Mouse (Mus musculus) left cerebral cortex, postnatal 4 days (tissue): ENCODE data around the gene Mcemp1. TPM values are rescaled to one million over a fixed set of nuclear protein-coding genes. Genes with fewer than 3 reads are reported as not detected.
A peak's percentile ranks its signal among the peaks of the same experiment; 100 is the strongest.

ENCODE experiments used
- DNase-seq: peaks from one replicate; pipeline ENCODE4 v3.0.0-alpha.2; 2022
- intact Hi-C: fragments of 180-260 bp; cut with DNase I; formaldehyde crosslinking; loops from one replicate; pipeline ENCODE4 v1.15.1; 2025
- total RNA-seq, 2 experiments: library from RNA; stranded (reverse); gene quantifications; 2 replicates each; pipeline ENCODE4 v1.2.3; 2021

Gene Mcemp1
- total RNA-seq = under 1 TPM; 0.38 to 0.42 TPM

DNA sequence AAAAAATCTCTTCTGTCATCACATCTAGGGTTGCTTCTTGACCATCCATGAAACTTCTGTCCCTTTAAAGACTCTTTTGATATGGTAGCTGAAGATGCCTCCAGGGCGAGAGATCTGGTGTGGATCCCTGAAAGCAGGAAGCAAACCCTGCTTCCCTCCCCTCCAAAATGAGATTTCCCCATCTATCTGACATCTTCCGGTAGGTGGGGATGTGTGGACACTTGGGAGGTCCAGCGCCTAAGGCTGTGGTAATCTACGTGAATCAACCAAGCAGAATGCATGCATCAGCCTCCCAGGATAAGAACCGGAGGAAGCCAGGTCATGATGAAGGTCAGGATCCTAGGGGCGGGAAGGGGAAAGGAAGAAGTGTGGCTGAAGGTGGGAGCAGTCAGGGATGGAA is at the start of gene Mcemp1:
TSS of gene Mcemp1 (plus strand) at position 248 of the 400 bp plus-strand sequence.
- intact Hi-C loops = no loop called here

DNA sequence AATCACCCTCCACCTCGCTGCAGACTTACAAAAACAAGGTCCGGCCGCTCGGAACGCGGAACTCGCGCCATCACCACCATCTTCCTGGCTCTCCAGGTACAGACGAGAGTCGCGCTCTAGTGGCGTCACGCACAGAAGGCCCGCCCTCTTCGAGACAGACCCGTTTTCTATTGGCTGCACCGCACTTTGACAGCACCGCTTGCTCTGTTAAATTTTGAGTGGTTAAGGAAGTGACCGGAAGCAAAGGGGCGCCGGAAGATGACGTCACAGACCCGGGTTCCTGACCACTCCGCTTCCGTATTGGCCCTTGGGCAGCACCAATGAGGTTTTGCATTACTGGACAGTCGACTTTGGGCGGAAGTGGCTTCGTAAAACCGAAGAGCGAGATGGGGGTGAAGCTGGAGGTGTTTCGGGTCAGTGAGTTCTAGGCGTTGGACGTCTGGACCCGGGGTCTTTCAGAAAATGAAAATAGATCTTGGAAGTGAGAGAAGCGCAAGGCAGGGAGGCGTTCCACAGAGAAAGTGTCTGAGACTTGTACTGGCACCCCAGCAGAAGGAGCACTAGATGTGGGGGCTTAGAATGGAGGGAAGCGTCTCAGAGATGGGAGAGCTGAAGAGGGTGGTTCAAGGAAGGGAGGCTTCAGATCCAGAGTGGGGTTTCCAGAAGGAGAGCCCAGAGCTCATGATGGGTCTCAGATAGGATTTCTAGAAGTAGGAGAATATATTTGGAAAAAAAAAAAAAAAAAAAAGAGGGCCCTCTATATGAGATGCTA is 44.2 kb upstream of the Mcemp1 start, which contains the start of the genes Xab2 and Pet100:
TSS of gene Xab2 (minus strand) at position 118 of the 772 bp plus-strand sequence.
TSS of gene Pet100 (plus strand) at position 350 of the 772 bp plus-strand sequence.
- intact Hi-C loops = no loop called here
- DNase-seq = peak; percentile 98

More for the DNA sequence above, at the start of gene Mcemp1:
- no peak for DNase-seq

DNA sequence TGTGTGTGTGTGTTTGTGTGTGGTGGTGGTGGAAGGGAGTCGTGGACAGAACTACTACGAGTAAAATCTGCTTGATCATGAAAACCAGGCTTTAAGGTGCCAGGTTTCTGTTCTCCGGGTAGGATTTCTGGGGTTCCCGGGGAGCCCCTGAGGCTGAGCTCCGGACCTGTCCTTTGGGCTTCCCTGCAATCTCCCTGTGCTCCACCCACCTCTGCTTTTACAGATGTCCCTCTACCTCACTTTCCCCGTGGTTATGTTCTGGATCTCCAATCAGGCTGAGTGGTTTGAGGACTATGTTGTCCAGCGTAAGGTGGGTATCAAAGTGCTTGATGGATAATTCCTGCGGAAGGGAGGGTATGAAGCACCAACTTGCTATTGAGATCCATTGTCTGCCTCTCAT is 43.4 kb upstream of the Mcemp1 start:
- intact Hi-C loops = no loop called here
- DNase-seq = no peak

DNA sequence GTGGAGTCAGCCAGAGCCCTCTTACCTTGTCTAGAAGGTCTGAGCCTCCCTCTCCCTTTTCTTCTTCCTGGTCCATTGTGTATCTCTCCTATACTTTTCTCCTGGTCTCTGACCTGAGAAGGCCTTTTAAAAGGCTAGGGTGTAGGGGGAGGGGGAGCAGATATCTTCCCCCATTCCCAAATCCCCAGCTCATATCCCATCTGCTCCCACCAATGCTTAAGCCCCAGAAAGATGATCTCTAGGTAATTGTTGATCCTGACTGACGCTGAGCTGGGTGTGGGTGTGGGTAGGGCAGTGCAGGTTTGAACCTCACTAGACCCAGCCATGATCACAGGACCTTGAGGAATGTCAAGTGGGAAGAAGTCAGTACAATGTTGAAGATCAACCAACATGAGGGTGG is 40.1 kb upstream of the Mcemp1 start, which contains the start of gene Pcp2:
TSS of gene Pcp2 (minus strand) at position 101 of the 400 bp plus-strand sequence.
- intact Hi-C loops = loop anchor here (5.0 kb wide), 1 partner anchor 52 kb away; the partner anchor contains the start of gene Trappc5

GRCm38 (mm10) chr8:3626971-3627370 is 38.6 kb upstream of the Mcemp1 start:
- intact Hi-C loops = loop anchor here (5.0 kb wide), 1 partner anchor 50 kb away; the partner anchor contains the start of gene Trappc5
- no peak for DNase-seq

More for the DNA sequence above, 40.1 kb upstream of the Mcemp1 start, which contains the start of gene Pcp2:
- no peak for DNase-seq

DNA sequence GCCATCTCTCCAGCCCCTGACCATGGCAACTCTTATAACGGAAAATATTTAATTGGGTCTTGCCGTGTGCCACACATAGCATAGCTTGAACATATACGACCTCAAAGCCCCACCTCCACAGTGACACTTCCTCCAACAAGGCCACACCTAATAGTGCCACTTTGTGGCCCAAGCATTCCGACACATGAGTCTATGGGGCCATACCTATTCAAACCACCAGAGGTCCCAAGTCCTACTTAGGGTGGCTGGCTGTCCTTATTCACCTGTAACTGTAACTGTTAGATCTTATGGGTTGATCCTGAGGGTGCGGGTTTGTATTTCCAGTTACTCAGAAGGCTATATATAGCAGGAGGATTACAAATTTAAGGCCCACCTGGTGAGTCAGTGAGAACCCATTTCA is 37.5 kb upstream of the Mcemp1 start:
- intact Hi-C loops = loop anchor here (5.0 kb wide), 1 partner anchor 49 kb away; the partner anchor contains the start of gene Trappc5
- no peak for DNase-seq

DNA sequence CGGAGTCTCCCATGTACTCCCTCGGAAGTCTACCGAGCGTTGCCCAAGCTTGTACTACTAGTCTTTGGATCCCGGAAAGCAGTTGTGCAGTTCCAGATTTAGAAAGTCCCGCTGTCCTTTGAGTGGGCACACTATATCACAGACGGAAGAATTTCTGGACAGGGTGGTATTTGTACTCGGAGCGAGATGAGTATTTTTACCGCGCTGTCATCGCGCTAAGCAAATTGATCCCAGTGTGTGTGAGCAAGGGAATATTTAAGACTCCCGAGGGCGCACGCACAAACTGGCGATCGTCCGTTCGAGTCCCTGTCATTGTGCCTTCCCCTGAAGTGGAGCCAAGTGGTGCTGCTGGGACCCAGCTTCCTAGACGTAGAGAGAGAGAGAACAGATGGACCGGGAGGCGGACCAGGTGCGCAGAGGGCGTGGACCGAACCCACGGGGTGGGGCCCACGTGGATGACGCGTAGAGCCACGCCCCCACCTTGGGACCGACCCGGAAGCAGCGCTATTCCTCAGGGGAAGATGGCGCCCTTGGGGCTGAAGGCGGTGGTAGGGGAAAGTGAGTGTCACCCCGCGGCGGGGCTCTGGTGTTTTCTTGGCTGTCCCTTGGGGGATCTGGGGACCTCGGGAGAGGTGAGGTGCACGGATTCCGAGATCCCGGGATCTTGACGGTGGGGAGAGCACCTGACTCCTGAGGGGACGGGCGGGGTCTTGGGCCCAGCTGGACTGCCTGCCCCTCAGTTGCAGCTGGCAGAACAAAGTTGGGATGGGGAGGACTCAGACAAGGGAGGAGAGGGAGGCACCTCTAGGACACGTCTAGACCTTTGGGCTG is 34.7 kb upstream of the Mcemp1 start, which contains the start of gene Stxbp2:
TSS of gene Stxbp2 (plus strand) at position 309 of the 831 bp plus-strand sequence.
- peak; percentile 30 for DNase-seq
- intact Hi-C loops = no loop called here

DNA sequence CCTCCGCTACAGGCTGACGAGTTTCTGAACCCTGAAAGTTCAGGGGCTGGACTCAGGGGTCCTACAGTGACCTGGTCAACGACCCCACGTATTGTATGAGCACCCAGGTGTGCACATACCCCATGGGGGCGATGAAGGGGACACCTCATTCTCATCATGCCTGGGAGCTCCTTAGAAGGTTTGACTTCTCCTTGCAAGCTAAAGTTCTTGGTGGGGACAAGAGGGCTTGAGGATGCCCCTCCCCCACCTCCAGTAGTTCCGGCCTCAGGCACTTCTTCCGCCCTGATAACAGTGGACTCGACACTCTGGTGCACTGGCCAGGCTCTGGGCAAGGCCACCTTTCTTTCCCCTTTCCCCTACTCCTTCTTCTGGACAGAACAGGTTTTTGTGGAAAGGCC is 34.1 kb upstream of the Mcemp1 start:
- intact Hi-C loops = no loop called here
- no peak for DNase-seq

DNA sequence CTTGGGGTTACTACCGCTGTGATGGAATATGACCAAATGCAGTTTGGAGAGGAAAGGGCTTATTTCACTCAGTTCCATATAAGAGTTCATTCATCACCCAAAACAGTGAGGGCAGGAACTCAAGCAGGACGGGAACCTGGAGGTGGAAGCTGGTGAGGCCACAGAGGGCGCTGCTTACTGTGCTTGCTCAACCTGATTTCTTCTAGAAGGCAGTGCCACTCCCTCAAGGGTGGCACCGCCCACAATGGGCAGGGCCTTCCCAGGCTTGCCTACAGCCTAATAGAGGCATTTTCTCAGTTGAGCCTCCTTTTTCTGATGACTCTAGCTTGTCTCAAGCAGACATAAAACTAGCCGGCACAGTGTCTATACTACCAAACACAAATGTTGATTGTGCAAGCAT is 19.8 kb upstream of the Mcemp1 start:
- intact Hi-C loops = no loop called here
- DNase-seq = peak; percentile 20

DNA sequence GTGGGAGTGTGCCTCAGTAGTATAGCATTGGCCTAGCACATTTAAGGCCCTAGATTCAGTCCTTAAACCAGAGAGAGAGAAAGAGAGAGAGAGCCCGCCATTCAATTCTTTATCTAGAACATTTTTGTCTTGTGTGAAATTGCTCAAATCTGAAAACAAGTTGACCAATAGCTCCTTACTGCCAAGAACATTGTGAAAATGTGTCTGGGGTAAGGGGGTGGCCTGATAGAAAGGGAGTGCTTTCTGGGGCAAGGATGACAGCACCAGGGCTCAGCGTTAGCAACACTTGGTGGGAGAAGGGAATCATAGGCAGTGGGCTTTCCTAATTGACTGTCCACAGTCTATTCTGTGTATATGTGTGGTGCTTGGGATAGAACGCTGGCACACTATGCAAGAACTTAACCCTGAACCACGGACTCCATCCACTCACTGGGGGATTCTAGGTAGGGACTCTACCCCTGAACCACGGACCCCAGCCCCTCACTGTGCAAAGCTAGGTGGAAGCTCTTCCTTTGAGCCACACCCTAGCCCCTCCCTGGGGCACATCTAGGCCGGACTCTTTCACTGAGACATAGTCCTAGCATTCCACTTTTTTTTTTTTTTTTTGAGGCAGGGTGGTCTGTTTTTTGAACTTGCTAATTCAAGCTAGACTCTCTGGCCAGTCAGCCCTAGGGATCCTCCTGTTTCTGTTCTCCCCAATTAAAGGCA is 18.6 kb upstream of the Mcemp1 start:
- intact Hi-C loops = no loop called here
- DNase-seq = no peak

- intact Hi-C loops = no loop called here
- DNase-seq = no peak
Observed at GRCm38 (mm10) chr8:3647561-3647960, 18.0 kb upstream of the Mcemp1 start.

GRCm38 (mm10) chr8:3648268-3648667 is 17.3 kb upstream of the Mcemp1 start:
- intact Hi-C loops = no loop called here
- no peak for DNase-seq

GRCm38 (mm10) chr8:3648990-3649389 is 16.6 kb upstream of the Mcemp1 start:
- intact Hi-C loops = no loop called here
- no peak for DNase-seq

GRCm38 (mm10) chr8:3652845-3653244 is 12.7 kb upstream of the Mcemp1 start:
- intact Hi-C loops = no loop called here
- DNase-seq = no peak

DNA sequence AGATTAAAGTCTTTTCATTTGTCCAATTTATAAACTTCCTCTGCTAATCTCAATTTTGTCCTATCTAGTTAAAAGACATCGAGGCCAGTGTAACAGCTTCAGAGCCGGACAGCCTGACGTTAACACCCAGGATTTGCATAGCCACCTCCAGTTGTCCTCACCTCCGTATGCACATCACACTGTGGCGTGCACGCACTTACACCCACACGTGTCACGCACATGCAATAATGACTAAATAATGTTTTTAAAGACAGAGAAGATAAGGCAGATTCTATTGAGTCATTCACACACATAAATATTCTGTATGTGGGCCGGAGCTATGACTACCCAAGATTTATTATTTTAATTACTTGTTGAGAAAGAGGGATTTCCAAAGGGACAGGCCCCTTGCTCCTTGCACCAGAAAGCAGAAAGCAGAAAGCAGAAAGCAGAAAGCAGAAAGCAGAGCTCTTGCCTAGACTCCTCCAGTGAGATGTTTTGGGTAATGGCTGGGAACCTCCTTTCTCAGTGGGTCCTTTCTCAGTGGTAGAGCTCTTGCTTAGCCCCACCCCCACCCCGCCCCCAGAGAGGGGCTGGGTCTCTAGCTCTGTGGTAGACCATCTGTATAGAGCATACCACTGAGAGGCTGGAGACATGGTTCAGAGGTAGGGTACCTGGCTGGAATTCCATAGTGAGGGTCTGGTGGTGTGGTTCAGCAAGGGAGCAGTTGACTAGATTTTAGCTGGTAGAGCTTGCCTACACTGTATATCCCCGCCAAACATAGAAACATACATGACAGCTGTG is 10.6 kb upstream of the Mcemp1 start:
- intact Hi-C loops = no loop called here
- no peak for DNase-seq

DNA sequence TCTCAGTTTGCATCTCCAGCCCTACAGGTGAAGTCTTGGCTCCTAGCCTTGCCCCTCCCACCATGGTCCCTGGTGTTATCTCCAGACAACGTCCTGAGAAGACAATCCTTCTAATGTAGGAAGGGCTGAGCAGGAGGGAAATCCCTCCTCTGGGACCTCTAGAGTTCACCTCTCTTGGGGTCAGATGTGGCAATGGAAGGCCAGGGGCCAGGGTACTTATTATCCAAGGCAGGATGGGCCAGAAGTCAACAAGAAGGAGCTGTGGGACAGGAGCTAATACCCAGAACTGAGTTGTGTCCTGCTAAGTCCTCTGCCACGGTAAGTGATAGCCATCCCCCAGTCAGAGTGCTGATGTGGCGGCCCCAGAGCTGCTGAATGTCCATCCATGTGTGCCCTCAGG is 10.0 kb upstream of the Mcemp1 start, which contains the start of gene Retn:
TSS of gene Retn (plus strand) at position 245 of the 400 bp plus-strand sequence.
- intact Hi-C loops = no loop called here
- no peak for DNase-seq

DNA sequence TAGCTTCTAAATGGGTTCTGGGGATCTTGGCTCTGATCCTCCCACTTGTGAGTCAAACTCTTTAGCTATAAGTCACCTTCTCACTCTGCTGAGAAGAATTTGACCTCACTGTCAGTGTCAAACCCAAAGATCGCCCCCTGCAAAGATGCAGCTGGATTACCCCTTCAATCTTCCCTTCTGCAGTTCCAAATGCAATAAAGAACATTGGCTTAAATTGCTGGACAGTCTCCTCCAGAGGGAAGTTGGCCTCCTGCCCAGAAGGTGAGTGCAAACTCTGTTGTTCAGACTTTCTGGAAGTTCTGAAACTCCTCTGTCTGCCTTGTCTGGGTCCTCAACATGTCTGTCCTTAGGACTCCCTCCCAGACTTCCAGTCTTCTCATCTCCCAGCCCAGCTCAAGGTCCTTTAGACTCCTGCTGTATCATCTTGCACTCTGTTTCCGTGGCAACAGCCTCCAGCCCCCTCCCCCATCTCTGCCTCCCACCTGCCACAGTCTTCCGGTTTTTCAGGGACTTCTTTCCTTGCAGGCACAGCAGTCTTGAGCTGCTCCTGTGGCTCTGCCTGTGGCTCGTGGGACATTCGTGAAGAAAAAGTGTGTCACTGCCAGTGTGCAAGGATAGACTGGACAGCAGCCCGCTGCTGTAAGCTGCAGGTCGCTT is 8.7 kb upstream of the Mcemp1 start:
- intact Hi-C loops = no loop called here
- DNase-seq = peak; percentile 25

DNA sequence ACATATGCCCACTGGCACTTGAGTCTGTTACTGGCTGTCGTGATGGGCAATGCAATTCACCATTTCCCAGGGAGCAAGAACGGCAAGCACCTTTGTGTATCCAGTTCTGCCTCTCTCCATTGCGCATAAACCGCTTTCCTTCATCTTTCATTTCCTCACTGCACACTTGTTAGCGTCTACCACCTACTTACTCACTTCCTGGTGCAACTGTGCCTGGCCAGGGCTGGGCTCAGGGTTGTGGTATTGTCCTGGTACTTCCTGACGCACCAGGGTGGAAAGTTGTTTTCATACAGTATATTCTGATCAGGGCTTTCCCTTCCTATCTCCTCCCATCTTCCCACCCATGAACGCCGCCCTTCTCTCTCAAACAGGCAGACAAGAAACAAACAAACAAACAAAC is 4.7 kb upstream of the Mcemp1 start:
- intact Hi-C loops = no loop called here
- DNase-seq = no peak

DNA sequence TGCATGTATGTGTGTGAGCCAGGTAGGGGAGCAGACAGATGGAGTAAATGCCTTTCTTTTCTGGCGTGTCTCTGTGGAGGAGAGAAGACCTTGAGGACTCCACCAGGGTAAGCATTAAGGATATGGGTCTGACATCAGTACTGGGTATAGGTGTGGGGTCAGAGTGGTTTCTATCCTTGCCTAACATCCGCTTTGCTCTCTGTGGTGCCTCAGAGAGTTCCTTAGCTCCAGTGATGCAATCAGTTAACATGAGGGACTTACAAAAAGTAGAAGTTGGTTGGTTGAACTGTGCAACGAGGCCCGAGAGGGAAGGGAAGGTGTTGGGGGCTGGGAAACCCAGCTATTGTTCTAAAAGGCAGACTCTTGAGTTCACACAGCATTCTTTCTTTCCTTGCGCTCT is 1.1 kb upstream of the Mcemp1 start:
- intact Hi-C loops = no loop called here
- DNase-seq = no peak
